Mouse (Mus musculus) liver, postnatal 0 days (tissue): ENCODE measurements around the gene Pcgf3.

Experiments
- CTCF ChIP-seq: sonication (generic); IDR thresholded peaks from 2 replicates; pipeline ENCODE4 v1.5.1; 2016; ENCODE audit warnings: antibody characterized with exemption, low read depth
- EP300 ChIP-seq: IDR thresholded peaks from 2 replicates; pipeline ENCODE4 v1.6.1; 2016; ENCODE audit warnings: antibody characterized with exemption, low read depth, mild to moderate bottlenecking

DNA sequence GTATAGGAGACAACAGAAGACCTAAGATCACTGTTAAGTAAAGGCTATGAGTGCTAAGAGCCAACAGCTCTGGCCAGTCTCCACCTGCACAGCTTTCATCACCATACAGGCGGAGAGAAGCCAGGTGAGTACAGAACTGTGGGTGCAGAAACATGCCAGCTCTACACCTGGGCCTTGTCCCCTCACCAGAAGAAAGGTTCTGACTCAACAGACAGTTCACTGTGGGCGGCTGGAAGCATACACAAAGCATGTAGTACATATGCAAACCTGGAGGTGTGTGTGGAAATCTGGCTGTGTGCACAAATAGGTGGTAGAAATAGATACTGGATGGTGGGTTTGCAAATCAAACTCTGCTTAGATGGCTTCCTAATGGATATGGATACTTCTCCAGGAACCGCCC, 61.6 kb downstream of the Pcgf3 start:
- TF ChIP-seq EP300, result no peak
- no peak for TF ChIP-seq CTCF
